Mouse (Mus musculus) G1E (cell line): ENCODE data around the gene BC030867.

Experiments
- CTCF ChIP-seq: IDR thresholded peaks from 2 replicates; pipeline ENCODE4 v1.5.1; 2012; ENCODE audit warnings: low read depth, low read length, inconsistent platforms, mixed read lengths
- POLR2AphosphoS5 ChIP-seq: IDR thresholded peaks from 2 replicates; pipeline ENCODE4 v1.6.1; 2012; ENCODE audit warnings: low read depth, low read length, inconsistent platforms; ENCODE audit not compliant: insufficient replicate concordance
- TAL1 ChIP-seq: conservative IDR thresholded peaks from 2 replicates; pipeline ENCODE4 v1.6.1; 2012; ENCODE audit warnings: low read depth, low read length, inconsistent platforms, mixed read lengths

GRCm38 (mm10) chr11:102289511-102290100 lies 40.9 kb downstream of the BC030867 start:
- TF ChIP-seq CTCF: no peak
- TF ChIP-seq TAL1: no peak
- no peak for TF ChIP-seq POLR2AphosphoS5
